Mouse (Mus musculus) liver, embryonic 14.5 days (tissue): ENCODE data around the gene Cltb.

Source experiments
- CTCF ChIP-seq: IDR thresholded peaks from 2 replicates; pipeline ENCODE4 v1.5.1; 2016; ENCODE audit warnings: antibody characterized with exemption, low read depth, control low read depth
- EP300 ChIP-seq: IDR thresholded peaks from 2 replicates; pipeline ENCODE4 v1.6.1; 2016; ENCODE audit warnings: antibody characterized with exemption, low read depth

DNA sequence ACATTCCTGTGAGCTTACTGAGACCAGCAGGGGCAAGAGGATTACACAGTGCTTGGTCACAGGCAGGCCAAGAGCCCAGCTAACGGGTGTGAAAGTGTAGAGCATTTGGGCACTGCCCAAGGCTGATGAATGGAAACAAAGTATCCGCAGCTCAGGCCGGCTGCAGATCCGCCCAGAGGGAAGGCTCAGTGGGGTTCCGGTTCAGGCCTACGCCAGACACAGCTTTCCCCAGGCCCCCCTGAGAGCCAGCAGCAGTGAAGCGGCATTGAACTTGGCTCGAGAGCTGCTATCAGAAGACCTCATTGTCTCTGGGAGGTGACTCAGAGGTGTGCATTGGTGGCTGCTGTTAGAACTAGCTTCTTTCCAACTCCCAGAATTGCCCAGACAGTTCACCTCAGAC lies 2.5 kb downstream of the Cltb start:
- TF ChIP-seq EP300 = no peak
- no peak for TF ChIP-seq CTCF
